Mouse (Mus musculus): ENCODE data around the gene Cmpk2. TPM values are rescaled to one million over a fixed set of nuclear protein-coding genes. Genes with fewer than 3 reads are reported as not detected.

The Cmpk2 gene
- total RNA-seq, 2 experiments from 2014 or later: 49.1 to 69.6 TPM

- ATAC-seq (replicated peaks; ENCODE audit: low FRiP score, poor library complexity, severe bottlenecking): no peak
Observed at GRCm38 (mm10) chr12:26473746-26474145, 4.7 kb downstream of the Cmpk2 start.

GRCm38 (mm10) chr12:26477198-26477597 lies 8.2 kb downstream of the Cmpk2 start:
- ATAC-seq (replicated peaks; ENCODE audit: low FRiP score, poor library complexity, severe bottlenecking): no peak

- no peak for ATAC-seq (replicated peaks; ENCODE audit: low FRiP score, poor library complexity, severe bottlenecking)
Observed at GRCm38 (mm10) chr12:26478196-26479004, 9.4 kb downstream of the Cmpk2 start.

- ATAC-seq (replicated peaks; ENCODE audit: low FRiP score, poor library complexity, severe bottlenecking): peak; percentile 67; the same call in 1 of the 2 replicates
Observed at GRCm38 (mm10) chr12:26485738-26486580, 17.0 kb downstream of the Cmpk2 start.

- peak; percentile 81 for ATAC-seq (replicated peaks; ENCODE audit: low FRiP score, poor library complexity, severe bottlenecking)
Observed at GRCm38 (mm10) chr12:26487874-26488616, 19.0 kb downstream of the Cmpk2 start.

- no peak for ATAC-seq (replicated peaks; ENCODE audit: low FRiP score, poor library complexity, severe bottlenecking)
Observed at GRCm38 (mm10) chr12:26488617-26489274, 19.7 kb downstream of the Cmpk2 start.

- ATAC-seq (replicated peaks; ENCODE audit: low FRiP score, poor library complexity, severe bottlenecking): no peak
Observed at GRCm38 (mm10) chr12:26489942-26490341, 20.9 kb downstream of the Cmpk2 start.

GRCm38 (mm10) chr12:26501042-26501441 lies 32.0 kb downstream of the Cmpk2 start:
- ATAC-seq (replicated peaks; ENCODE audit: low FRiP score, poor library complexity, severe bottlenecking): no peak

GRCm38 (mm10) chr12:26510971-26511370 lies 42.0 kb downstream of the Cmpk2 start:
- no peak for ATAC-seq (replicated peaks; ENCODE audit: low FRiP score, poor library complexity, severe bottlenecking)

- no peak for ATAC-seq (replicated peaks; ENCODE audit: low FRiP score, poor library complexity, severe bottlenecking)
Observed at GRCm38 (mm10) chr12:26518206-26518605, 49.2 kb downstream of the Cmpk2 start.

- 0 out of 2 replicates have a peak, but pooled peaks have one; percentile 49 for ATAC-seq (replicated peaks; ENCODE audit: low FRiP score, poor library complexity, severe bottlenecking)
Observed at GRCm38 (mm10) chr12:26524943-26525697, 56.1 kb downstream of the Cmpk2 start.

GRCm38 (mm10) chr12:26525698-26526026 lies 56.7 kb downstream of the Cmpk2 start:
- ATAC-seq (replicated peaks; ENCODE audit: low FRiP score, poor library complexity, severe bottlenecking): no peak

Other genes starting within 250 kb of the Cmpk2 start
- 4.7 and 11.3 TPM in 2 replicates for gene Rnf144a, start 54.0 kb upstream of the Cmpk2 start, total RNA-seq (2015; ENCODE audit: low replicate concordance)
- gene Rnf144a, start 54.0 kb upstream of the Cmpk2 start, total RNA-seq (2017; ENCODE audit: low replicate concordance): 10.7 and 23.5 TPM in 2 replicates
- 288 and 315 TPM in 2 replicates for gene Rsad2, start 12.8 kb upstream of the Cmpk2 start, total RNA-seq (2015; ENCODE audit: low replicate concordance)
- 246 and 389 TPM in 2 replicates for gene Rsad2, start 12.8 kb upstream of the Cmpk2 start, total RNA-seq (2017; ENCODE audit: low replicate concordance)